Mouse (Mus musculus) spleen, postnatal 10 days (tissue): ENCODE data around the gene Cebpz.

ENCODE experiments used
- DNase-seq, 2 experiments: peaks; one replicate each; pipeline ENCODE4 v3.0.0; 2021 to 2022; ENCODE audit warnings: low spot score in 2 of 2

Cebpz gene

DNA sequence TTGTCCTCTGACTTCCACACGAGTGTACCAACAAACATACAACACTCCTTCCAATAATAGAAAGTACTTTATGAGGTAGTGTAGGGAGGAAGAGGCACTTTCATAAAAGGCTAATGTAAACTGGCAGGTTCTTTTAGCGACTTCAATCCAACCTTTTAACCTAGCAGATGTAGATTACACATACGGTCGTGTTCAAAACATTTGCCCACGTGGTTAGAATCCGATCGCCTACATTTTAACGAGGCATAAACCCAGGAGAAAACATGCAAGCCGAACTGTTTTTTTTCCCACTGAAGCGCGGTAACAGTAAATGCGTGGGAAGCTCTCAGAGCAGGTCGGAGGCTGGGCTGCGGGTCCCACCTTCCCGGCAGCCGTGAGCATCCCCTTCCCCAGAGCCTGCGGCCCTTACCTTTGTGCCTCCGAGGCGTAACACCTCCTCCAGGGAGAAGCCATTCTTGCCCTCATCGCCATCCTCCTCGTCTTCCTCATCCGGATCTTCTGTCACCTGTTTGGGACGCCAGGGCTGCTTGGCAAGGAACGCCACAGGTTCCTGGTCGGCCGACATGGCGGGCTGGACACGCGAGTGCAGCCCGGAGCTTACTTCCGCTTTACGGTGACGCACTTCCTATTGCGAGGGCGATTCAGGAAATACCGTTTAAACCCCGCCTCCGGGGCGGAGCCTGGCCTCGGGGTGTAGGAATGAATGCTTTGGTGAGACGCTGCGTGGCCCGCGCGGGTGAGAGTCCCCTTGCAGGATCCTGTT, at the start of gene Cebpz, which contains the start of gene Ndufaf7:
Gene Cebpz (minus strand): TSS at position 601 of the 763 bp plus-strand sequence.
Gene Ndufaf7 (plus strand): TSS at position 671 of the 763 bp plus-strand sequence.
- peak; percentile 92 to 99 for DNase-seq

GRCm38 (mm10) chr17:78983736-78984135, 46.9 kb upstream of the Cebpz start:
- DNase-seq, result no peak

DNA sequence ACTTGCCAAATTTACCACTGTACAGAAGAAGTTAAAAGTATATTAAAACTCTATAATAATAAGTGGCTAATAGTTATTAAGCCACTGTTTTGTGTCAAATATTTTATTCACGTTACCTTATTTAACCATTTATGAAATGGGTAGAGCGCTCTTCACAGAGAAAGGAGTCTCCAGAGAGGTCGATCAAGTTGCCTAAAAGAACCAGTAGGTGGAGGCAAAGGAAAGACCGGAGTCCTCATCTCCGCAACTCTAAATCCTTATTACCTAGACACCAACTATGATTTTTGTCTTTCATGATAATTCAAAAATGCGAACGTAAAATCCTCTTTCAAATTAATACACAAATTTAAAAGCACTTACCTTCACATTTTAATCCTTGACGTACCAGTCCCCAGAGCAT, 46.3 kb upstream of the Cebpz start:
- no peak for DNase-seq

DNA sequence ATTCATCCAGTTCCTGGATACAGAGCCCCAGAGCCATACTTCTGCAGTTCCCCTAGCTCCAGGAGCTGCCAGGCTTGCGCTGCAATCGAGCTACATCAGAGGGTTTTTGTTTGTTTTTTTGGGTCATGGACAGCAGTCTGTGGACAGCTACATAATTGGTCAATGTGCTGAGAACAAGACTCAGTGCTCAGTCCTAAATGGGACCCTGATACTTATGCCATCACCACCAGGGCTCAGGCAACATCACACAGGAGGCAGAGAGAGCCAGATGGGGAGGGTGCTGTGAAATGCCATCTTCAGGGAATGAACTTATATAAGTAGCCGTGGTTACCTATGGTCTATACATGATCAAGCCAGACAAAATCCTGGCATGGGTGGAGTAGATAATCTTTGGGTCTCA, 31.6 kb upstream of the Cebpz start:
- no peak for DNase-seq

DNA sequence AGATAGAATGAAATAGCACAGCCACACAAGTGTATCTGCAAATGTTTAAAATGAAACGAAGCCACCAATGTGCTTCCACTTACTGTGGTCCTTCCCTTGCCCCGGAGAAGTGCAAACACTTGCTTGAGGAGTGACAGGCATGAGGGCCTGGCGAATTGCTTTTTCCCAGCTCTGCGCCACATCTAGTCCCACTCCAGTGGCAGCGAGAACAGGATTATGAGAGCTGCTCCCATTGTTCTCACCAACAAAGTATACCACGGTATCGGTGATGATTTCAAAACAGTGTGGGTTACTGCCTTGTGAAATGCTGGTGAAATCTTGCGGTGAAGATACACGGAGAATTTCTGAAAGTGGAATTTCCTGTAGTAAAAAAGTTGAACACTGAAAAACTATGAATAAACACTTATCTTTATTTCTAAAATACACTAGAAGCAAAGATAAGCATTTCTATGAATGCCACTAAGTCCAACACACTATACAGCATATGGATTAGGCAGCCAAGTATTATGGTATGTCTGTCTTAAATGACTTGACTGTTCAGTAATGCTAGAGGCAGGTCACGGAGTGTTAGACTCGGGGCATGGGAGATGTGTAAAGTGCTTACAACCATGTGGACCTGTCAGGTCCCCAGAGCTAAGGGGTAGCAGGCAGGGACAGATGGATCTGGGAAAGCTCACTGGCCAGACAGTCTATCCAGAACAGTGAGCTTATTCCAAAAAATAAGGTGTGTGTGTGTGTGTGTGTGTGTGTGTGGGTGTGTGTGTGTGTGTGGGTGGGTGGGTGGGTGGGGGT, 29.4 kb upstream of the Cebpz start:
- no peak for DNase-seq

GRCm38 (mm10) chr17:78964387-78964786, 27.5 kb upstream of the Cebpz start:
- no peak for DNase-seq

GRCm38 (mm10) chr17:78959473-78959872, 22.6 kb upstream of the Cebpz start:
- DNase-seq, result no peak

DNA sequence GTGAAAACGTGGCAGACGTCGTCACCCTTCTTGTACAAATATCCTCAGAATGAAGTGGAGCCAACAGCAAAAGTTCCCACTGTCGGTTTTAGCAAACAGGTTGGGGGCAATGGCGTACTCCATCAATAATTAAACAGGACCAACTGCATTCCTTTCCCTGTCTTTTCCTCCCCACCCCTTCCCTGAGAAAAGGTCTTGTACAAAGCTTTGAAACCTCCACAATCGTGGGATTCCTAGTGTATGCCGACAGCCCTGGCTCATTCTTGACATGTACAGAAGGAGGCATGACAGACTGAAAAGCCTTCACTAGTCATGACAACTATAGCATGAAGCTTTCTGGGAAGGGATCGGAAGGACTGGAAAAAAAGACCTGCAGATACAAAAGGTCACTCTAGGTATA, 16.4 kb upstream of the Cebpz start:
- DNase-seq, result no peak

DNA sequence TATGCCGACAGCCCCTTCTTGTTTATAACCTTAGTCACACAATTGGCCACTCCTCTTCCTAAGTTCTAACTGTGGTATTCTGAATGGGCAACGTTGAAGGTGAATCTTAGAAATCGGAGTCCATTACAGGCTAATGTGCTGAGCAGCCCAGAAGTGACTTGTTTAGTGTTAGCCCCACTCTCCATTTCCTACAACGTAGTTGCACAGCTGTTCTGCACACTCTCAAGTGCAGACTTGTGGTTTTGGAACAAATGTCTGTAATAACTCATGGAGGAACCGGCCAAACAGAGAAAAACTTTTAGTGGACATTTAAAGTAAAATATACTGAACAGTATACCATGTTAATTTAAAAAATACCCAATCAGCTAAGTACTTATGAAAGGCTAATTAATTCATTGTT, 15.2 kb upstream of the Cebpz start:
- no peak for DNase-seq

DNA sequence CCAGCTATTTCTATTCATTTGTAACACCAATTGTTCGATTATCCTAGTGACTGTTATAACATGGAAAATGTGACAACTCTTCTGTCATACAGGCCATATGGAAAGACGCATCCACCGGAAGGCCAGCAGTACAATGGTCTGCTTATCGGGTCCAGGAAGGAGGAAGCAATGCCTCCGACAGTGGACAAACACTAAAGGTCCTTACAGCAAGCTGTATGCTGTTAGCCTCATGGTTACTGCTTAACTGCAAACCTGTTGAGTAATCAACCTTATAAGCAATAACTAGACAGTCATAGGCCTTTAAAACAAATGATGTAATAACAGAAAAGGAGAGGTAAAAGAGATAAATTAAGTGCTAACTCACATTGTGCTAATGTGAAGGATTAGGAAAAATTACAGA, 14.4 kb upstream of the Cebpz start:
- no peak for DNase-seq

DNA sequence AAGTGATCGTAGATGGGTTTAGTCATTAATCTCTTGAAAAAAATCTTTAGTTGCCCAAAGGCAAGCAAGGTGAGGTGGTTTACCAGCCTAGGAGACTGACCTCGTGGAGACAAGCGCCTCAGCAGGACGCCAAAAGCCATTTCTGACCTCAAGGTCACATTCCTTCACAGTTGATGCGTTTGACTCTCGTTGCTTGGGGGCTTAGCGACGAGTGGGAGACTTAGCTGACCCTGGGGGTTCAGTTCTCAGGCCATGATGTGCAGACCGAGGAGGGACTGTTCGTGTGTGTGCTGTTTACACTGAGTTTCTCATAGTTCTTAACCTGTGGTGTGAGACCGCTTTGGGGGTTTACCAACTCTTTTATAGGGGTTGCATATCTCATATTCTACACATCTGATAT, 5.7 kb upstream of the Cebpz start:
- DNase-seq, result no peak

DNA sequence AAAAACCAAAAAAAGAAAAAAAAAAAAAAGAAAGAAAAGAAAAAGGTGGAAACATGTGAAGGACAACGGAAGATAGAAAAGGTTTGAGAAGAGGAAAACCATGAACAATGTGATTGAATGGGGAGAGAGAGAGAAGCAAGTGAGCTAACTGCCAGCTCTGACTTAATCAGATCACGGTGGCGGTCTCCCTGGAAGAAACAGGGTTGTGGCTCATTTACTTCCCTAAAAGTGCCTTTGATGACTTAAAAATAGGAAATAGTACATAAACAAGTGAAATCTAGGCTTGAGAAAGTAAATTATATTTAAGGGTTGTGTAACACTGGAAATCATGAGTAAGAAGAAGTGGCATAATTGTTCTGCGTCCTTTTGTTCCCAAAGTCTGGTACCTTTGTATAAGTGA, 2.1 kb upstream of the Cebpz start:
- no peak for DNase-seq

DNA sequence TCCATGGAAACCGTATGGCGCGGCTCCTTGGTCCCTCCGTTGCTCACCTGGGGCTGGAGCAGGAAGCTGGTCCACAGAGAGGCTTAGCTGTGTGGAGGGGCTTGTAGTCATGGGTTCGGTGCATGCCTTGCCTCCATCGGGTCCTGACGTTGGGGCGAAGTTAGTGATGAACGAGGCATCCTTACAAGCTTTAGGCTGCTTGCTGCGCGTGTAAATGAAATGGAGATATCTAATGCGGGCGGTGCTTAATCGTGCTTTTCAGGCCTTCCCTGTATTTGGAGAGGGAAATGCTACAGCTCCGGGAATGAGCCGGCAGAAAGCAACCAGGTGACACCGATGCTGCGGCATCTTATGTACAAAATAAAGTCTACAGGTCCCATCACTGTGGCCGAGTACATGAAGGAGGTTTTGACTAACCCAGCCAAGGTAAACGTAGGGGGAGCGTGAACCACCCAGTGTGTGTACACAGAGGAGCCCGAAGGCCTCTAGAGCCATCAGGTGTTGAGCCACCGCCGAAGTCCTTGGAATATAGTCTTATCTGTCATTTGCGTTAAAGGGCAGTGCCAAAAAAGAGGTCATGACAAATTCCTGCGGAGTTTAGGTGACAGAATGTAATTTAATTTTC, 475 bp upstream of the Cebpz start:
- peak in 1 of 2 experiments; percentile 19 for DNase-seq

DNA sequence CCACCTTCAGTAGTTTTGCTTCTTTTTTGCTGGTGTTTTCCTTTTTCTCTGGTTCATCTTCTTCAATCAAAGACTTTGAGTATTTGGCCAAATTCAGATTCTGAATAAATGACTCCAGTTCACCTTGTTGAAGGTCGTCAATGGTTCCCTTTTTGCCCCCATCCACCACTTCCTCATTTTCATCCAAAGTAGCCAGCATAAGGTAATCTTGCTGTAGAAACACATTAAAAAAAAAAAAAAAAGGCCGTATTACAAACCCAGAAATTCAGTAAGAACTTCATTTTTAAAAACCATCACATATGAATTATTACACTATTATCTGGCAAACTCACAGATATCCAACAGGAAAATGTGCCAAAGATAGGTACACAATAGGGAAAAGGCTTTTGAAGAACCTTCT, 1.0 kb downstream of the Cebpz start:
- no peak for DNase-seq

GRCm38 (mm10) chr17:78917696-78918095, 19.2 kb downstream of the Cebpz start:
- DNase-seq, result no peak

- DNase-seq, result no peak
Measured at GRCm38 (mm10) chr17:78916899-78917298, 20.0 kb downstream of the Cebpz start.

GRCm38 (mm10) chr17:78916369-78916813, 20.5 kb downstream of the Cebpz start, which contains the start of gene Cebpzos:
Cebpzos (plus strand) TSS chr17:78916500.
- DNase-seq, result peak; percentile 92

- DNase-seq, result no peak
Measured at GRCm38 (mm10) chr17:78915772-78916171, 21.1 kb downstream of the Cebpz start.

DNA sequence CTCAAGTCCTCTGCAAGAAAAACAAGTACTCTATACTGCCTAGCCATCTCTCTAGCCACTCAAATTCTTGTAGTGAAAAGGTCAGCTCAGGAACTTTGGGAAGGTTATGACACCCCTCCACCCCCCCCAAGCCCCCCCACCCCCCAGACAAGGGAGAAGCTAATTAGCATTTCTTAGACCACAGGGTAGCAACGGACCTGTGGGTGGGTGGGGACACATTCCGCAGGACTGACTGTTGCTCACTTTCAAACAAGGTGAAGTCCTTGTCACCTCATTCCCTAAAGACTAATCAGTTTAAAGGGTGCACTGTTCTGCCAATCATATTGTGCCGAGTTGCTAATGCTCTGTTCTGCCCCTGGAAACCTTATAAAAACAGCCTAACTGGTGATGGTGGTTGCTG, 22.9 kb downstream of the Cebpz start:
- DNase-seq, result no peak

DNA sequence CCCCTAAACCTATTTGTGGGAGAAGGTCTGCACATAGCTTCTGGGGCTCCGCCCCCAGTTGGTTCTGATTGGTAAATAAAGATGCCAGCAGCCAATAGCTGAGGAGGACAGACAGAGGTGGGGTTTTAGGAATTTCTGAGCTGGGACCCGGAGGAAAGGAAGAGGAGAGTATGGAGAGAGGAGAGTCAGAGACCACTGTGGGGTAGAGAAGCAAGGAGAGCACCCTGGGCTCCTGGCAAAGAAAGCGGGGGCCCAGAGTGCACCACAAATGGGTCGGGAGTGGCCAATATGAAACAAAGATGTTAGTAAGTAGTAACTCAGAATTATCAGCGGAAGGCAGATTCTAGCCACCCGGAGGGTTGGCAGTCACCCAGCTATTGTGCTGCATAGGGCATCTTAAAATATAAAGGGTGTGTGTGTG, 24.0 kb downstream of the Cebpz start:
- peak in 1 of 2 experiments; percentile 50 for DNase-seq

DNA sequence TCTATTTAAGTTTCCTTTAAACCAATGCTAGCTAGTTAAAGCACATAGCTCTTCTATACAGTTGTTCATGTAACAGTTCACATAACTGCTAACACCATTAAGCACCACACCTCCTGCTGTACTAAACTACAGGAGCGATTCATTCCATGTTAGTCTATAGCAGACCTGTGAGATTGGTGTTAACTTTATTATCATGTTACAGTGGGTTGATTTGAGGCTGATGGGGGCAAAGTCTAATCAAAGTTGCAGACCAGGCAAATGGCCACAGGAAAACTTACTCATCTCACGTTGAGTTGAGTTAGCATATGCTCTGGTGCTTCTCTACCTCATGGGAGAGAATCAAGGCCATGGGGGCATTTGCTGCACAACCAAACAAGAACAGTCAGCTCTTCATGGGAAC, 27.5 kb downstream of the Cebpz start:
- DNase-seq, result no peak

GRCm38 (mm10) chr17:78906892-78907291, 30.0 kb downstream of the Cebpz start, which contains the start of gene Sult6b1:
Sult6b1 (minus strand) TSS chr17:78906992.
- DNase-seq, result no peak
